Mouse (Mus musculus) lung, postnatal 0 days (tissue): ENCODE measurements around the gene Cxcl10. TPM values are rescaled to one million over a fixed set of nuclear protein-coding genes. Genes with fewer than 3 reads are reported as not detected.

Source experiments
- ATAC-seq: fragments of 200-750 bp; cut with Nextera tagmentation; 2 replicates; pipeline ENCODE4 v1.8.0; 2017; ENCODE audit warnings: moderate library complexity
- DNase-seq: peaks from one replicate; pipeline ENCODE4 v3.0.0-alpha.2; 2016; ENCODE audit warnings: low spot score
- H3K27ac ChIP-seq: fragments of 300-500 bp; sonication (generic); 2 replicates; pipeline ENCODE4 v1.5.1; 2014; ENCODE audit warnings: antibody characterized with exemption, mild to moderate bottlenecking, low read length, mixed read lengths
- H3K27me3 ChIP-seq: fragments of 300-500 bp; sonication (generic); replicated peaks from 2 replicates; pipeline ENCODE4 v1.6.1; 2014; ENCODE audit warnings: low read length, mixed read lengths; ENCODE audit not compliant: insufficient read depth
- H3K36me3 ChIP-seq: fragments of 300-500 bp; sonication (generic); 2 replicates; pipeline ENCODE4 v1.6.1; 2014; ENCODE audit warnings: low read length, mixed read lengths; ENCODE audit not compliant: insufficient read depth
- H3K4me1 ChIP-seq: fragments of 300-500 bp; sonication (generic); 2 replicates; pipeline ENCODE4 v1.6.1; 2014; ENCODE audit warnings: antibody characterized with exemption, low read depth, low read length, mixed read lengths; ENCODE audit not compliant: insufficient read depth
- H3K4me2 ChIP-seq: fragments of 300-500 bp; sonication (generic); replicated peaks from 2 replicates; pipeline ENCODE4 v1.6.1; 2014; ENCODE audit warnings: low read depth, mild to moderate bottlenecking, low read length, moderate library complexity, mixed read lengths
- H3K4me3 ChIP-seq: fragments of 300-500 bp; sonication (generic); 2 replicates; pipeline ENCODE4 v1.5.1; 2014; ENCODE audit warnings: low read depth, low read length
- H3K9ac ChIP-seq: fragments of 300-500 bp; sonication (generic); replicated peaks from 2 replicates; pipeline ENCODE4 v1.6.1; 2014; ENCODE audit warnings: low read depth, mild to moderate bottlenecking
- H3K9me3 ChIP-seq: fragments of 300-500 bp; sonication (generic); 2 replicates; pipeline ENCODE4 v1.6.1; 2016; ENCODE audit warnings: low read length, mixed read lengths
- CTCF ChIP-seq: IDR thresholded peaks from 2 replicates; pipeline ENCODE4 v1.5.1; 2016; ENCODE audit warnings: antibody characterized with exemption, mild to moderate bottlenecking
- EP300 ChIP-seq: IDR thresholded peaks from 2 replicates; pipeline ENCODE4 v1.6.1; 2016; ENCODE audit warnings: antibody characterized with exemption, mild to moderate bottlenecking, control low read depth
- WGBS: fragments of 180-500 bp; shearing (Covaris S2); extraction: QIAGEN DNeasy Blood & Tissue Kit; methylation state at CpG from one replicate; pipeline ENCODE4 v1.1.7; 2014; 5-methylcytosine and 5-hydroxymethylcytosine counted together
- polyA plus RNA-seq: library from polyadenylated mRNA; unstranded; fragments of >200 nt; fragmentation: Nextera tagmentation; extraction: Ambion mirVana; gene quantifications from 2 replicates; pipeline ENCODE4 v1.2.1, GENCODE M21; 2015

Gene Cxcl10
- polyA plus RNA-seq, 1 experiment from 2014 or later, result 0.49 TPM

DNA sequence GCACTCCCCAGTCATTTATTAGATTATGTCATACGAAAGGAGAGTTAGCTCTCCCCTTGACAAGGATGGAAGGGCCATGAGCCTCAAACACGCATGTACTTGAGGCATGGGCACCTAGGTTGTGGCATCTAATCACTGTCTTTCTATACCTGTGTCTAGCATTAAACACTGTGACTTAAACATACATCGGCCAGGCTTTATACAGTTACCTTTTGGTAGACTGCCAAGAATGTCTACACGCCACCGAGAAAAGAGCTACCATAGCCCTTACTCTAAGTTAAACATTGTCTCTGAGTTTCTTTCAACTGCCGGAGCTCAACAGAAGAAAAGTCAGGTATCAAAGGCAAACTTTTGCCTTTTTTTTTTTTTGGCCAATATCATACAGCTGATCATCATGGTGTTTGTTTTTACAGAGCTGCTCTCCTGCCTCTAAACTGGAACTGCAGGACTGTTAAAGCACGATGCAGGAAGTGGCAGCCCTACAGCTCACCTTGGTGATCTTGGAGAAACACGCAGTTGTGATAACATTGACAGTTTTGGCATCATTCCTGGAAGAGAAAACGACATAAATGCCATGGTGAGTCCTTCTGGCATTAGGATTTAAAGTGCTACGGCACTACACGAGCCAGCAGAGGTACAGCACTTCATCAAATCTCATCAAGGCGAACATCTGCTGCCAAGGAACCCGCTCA is 46.4 kb downstream of the Cxcl10 start:
- 64% methylated on average over 13 of the region's 13 CpGs for WGBS
- no peak for DNase-seq
- H3K36me3 ChIP-seq, result peaks cover 29% of the 10 kb centered on the region; the same call in 1 of the 2 replicates

More for the DNA sequence above, 46.4 kb downstream of the Cxcl10 start:
- ATAC-seq, result no peak
- Histone ChIP-seq H3K9me3 (no peaks in the 10 kb centered on the region), H3K27me3 (no peaks in the 10 kb centered on the region), H3K4me3 (no peak overlapping the region), H3K4me1 (no peaks in the 10 kb centered on the region), H3K4me2 (no peak overlapping the region), H3K27ac (no peak overlapping the region), H3K9ac (no peak overlapping the region)
- TF ChIP-seq EP300, result no peak
- no peak for TF ChIP-seq CTCF

Other genes starting within 250 kb of the Cxcl10 start
- gene Uso1, start 211.0 kb downstream of the Cxcl10 start, polyA plus RNA-seq, result 28.8 and 31.7 TPM in 2 replicates
- gene U90926, start 133.5 kb downstream of the Cxcl10 start, polyA plus RNA-seq, result not detected in 2 replicates
- 0.14 and 0.69 TPM in 2 replicates for gene Ppef2, start 92.6 kb downstream of the Cxcl10 start, polyA plus RNA-seq
- 27.2 and 27.8 TPM in 2 replicates for gene Naaa, start 70.7 kb downstream of the Cxcl10 start, polyA plus RNA-seq
- 14.8 and 15.0 TPM in 2 replicates for gene Sdad1, start 38.4 kb downstream of the Cxcl10 start, polyA plus RNA-seq
- gene Cxcl9, start 20.8 kb downstream of the Cxcl10 start, polyA plus RNA-seq, result not detected in 2 replicates
- gene Art3, start 17.1 kb downstream of the Cxcl10 start, polyA plus RNA-seq, result 37.0 and 46.5 TPM in 2 replicates
- gene Nup54, start 86.3 kb upstream of the Cxcl10 start, polyA plus RNA-seq, result 19.7 and 20.3 TPM in 2 replicates
- 46.6 and 52.4 TPM in 2 replicates for gene Scarb2, start 157.9 kb upstream of the Cxcl10 start, polyA plus RNA-seq
- gene Fam47e, start 206.2 kb upstream of the Cxcl10 start, polyA plus RNA-seq, result 11.4 and 15.4 TPM in 2 replicates